In genomic region chr3:85780906-85781305, GRCm38 (mm10) we compare ENCODE assay signal across 20 mouse cellular contexts. TPM values are rescaled to one million over a fixed set of nuclear protein-coding genes. Genes with fewer than 3 reads are reported as not detected.
DNase-seq lines count a peak whose midpoint lies in the region; ATAC-seq and TF ChIP-seq lines count a peak whose summit lies in the region.
"Had no signal": no experiment of that assay in that cellular context is flagged by ENCODE, and none has a peak within 500 bp of the region (broad histone marks: within the 10 kb centered on the region; RNA-seq: fewer than 3 reads in every experiment).

No protein-coding gene starts in this region.

- no peaks in the 10 kb centered on the region for H3K36me3 ChIP-seq in neural tube, embryonic 15.5 days
- H3K36me3 ChIP-seq: hindbrain, embryonic 13.5 days; limb, embryonic 12.5 days; liver, embryonic 12.5 days had no signal

- TF ChIP-seq CTCF in gastrocnemius, adult 2 months (IDR thresholded peaks at IDR 0.05): no peak

- peak overlapping the region; percentile 40; the same call in 1 of the 2 replicates for H3K27ac ChIP-seq in gastrocnemius, adult 2 months
- no peak overlapping the region for H3K27ac ChIP-seq in neural tube, embryonic 15.5 days (replicated peaks)
- H3K27ac ChIP-seq: hindbrain, embryonic 13.5 days; left cerebral cortex, adult 2 months; limb, embryonic 12.5 days; liver, embryonic 12.5 days; stomach, postnatal 0 days had no signal

- no peak overlapping the region for H3K4me2 ChIP-seq in neural tube, embryonic 15.5 days
- H3K4me2 ChIP-seq: hindbrain, embryonic 13.5 days; limb, embryonic 12.5 days; liver, embryonic 12.5 days had no signal

- H3K27me3 ChIP-seq in neural tube, embryonic 15.5 days (replicated peaks): no peaks in the 10 kb centered on the region
- H3K27me3 ChIP-seq: hindbrain, embryonic 13.5 days; limb, embryonic 12.5 days; liver, embryonic 12.5 days had no signal

- no peak overlapping the region for H3K9ac ChIP-seq in neural tube, embryonic 15.5 days (replicated peaks)
- H3K9ac ChIP-seq: hindbrain, embryonic 13.5 days; limb, embryonic 12.5 days; liver, embryonic 12.5 days had no signal

- no peak for ATAC-seq in erythroblast, adult 5-6 weeks (replicated peaks; ENCODE audit: low FRiP score, poor library complexity, severe bottlenecking)
- no peak for ATAC-seq in neural tube, embryonic 15.5 days (ENCODE audit: low FRiP score)
- ATAC-seq: liver, embryonic 12.5 days had no signal

- DNase-seq in gastrocnemius, adult 2 months: peak; percentile 59
- no peak for DNase-seq in gastrocnemius, postnatal 36 days
- DNase-seq in NIH3T3 (ENCODE audit: low read depth): peak; percentile 25
- DNase-seq in gastrocnemius, postnatal 14 days: peak; percentile 24
- peak; percentile 49 to 50 for DNase-seq in heart, postnatal 14 days
- DNase-seq: adrenal gland, adult 2 months; cerebellum, adult 11 months; cerebellum, postnatal 25 days; layer of hippocampus, adult 9-11 months; lung, adult 2 months; lung, postnatal 36 days had no signal

- no peak overlapping the region for H3K4me3 ChIP-seq in gastrocnemius, adult 2 months
- H3K4me3 ChIP-seq in neural tube, embryonic 15.5 days (replicated peaks): no peak overlapping the region
- H3K4me3 ChIP-seq: erythroblast, embryonic 14.5 days; hindbrain, embryonic 13.5 days; left cerebral cortex, adult 2 months; limb, embryonic 12.5 days; liver, embryonic 12.5 days had no signal

- H3K4me1 ChIP-seq in neural tube, embryonic 15.5 days: peaks cover 4% of the 10 kb centered on the region; the same call in 1 of the 2 replicates
- H3K4me1 ChIP-seq: liver, embryonic 12.5 days had no signal

- intact Hi-C loops in gastrocnemius, adult 2 months (cut with DNase I): no loop called here
- intact Hi-C loops in gastrocnemius, postnatal 36 days (cut with DNase I): no loop called here
- intact Hi-C loops in gastrocnemius, postnatal 14 days (cut with DNase I; ENCODE audit: low total_unique reads): no loop called here
- intact Hi-C loops in heart, postnatal 14 days (cut with DNase I): no loop called here

- no peaks in the 10 kb centered on the region for H3K9me3 ChIP-seq in neural tube, embryonic 15.5 days (replicated peaks)
- H3K9me3 ChIP-seq: hindbrain, embryonic 13.5 days; limb, embryonic 12.5 days; liver, embryonic 12.5 days had no signal

- WGBS in neural tube, embryonic 15.5 days: 73% methylated on average over 7 of the region's 7 CpGs

RNA-seq across cellular contexts. Expression of gene Fam160a1, which starts 36.2 kb away (rescaled TPM):
- 10 to 100 TPM; 54.3 to 56.8 TPM for total RNA-seq in gastrocnemius, adult 2 months (2021)
- total RNA-seq in gastrocnemius, postnatal 36 days (2021): 10 to 100 TPM; 55.5 to 57.7 TPM
- total RNA-seq in gastrocnemius, postnatal 14 days (2021): 10 to 100 TPM; 46.9 to 59.1 TPM
- total RNA-seq in heart, postnatal 14 days (2021): 10 to 100 TPM; 47.7 to 50.4 TPM
- total RNA-seq in erythroblast, adult 5-6 weeks (2015; ENCODE audit: low replicate concordance): not detected in 2 replicates
- total RNA-seq in erythroblast, adult 5-6 weeks (2017; ENCODE audit: low replicate concordance): 0.42 TPM in 1 of 2 replicates, not detected in the other
- polyA plus RNA-seq in neural tube, embryonic 15.5 days (2015; fragmentation: Nextera tagmentation; extraction: Ambion mirVana): 0.31 and 1.8 TPM in 2 replicates
- total RNA-seq: megakaryocyte-erythroid progenitor cell, adult 5-6 weeks had no signal

Comparison
In these comparisons a context has a peak if more than half of its experiments do, and no peak if none do; other contexts are left out.
1. DNase-seq: peak in gastrocnemius, adult 2 months (single experiment), NIH3T3 (single experiment), gastrocnemius, postnatal 14 days (single experiment) and heart, postnatal 14 days (2 of 2); none in gastrocnemius, postnatal 36 days (0 of 2).
2. RNA of gene Fam160a1, which starts 36.2 kb away (total RNA-seq): 46.9 to 59.1 TPM in gastrocnemius, postnatal 14 days, 55.5 to 57.7 TPM in gastrocnemius, postnatal 36 days, 54.3 to 56.8 TPM in gastrocnemius, adult 2 months and 47.7 to 50.4 TPM in heart, postnatal 14 days; 0.42 TPM in erythroblast, adult 5-6 weeks; every median in the first group is over 10 times any median in the second.